Mouse (Mus musculus): Measurements from ENCODE around the gene Akap11. TPM values are rescaled to one million over a fixed set of nuclear protein-coding genes. Genes with fewer than 3 reads are reported as not detected.
"Not testable (repeated sequence)": the region's sequence is repeated elsewhere in the genome, so short reads cannot be mapped to it uniquely, and the experiment has no call there.

Gene Akap11
- polyA plus RNA-seq, 1 experiment, result 1.6 TPM

GRCm38 (mm10) chr14:78563211-78563610, 26.6 kb upstream of the Akap11 start:
- Histone ChIP-seq H3K4me3 (ENCODE audit: low read depth, low read length) (no peak overlapping the region), H3K27ac (ENCODE audit: insufficient read depth, low read depth, low read length) (no peak overlapping the region), H3K36me3 (ENCODE audit: control insufficient read depth, insufficient read depth, low read length) (no peaks in the 10 kb centered on the region), H3K4me1 (ENCODE audit: control insufficient read depth, insufficient read depth, insufficient read length, low read length) (no peaks in the 10 kb centered on the region), H3K27me3 (ENCODE audit: control insufficient read depth, insufficient read depth, low read length) (no peaks in the 10 kb centered on the region)
- WGBS, result 83% methylated on average over 7 of the region's 7 CpGs
- no peak for TF ChIP-seq POLR2A (IDR thresholded peaks at IDR 0.05; ENCODE audit: low read depth, low read length)
- TF ChIP-seq CTCF (IDR thresholded peaks at IDR 0.05; ENCODE audit: extremely low read depth, insufficient read length, insufficient replicate concordance, low read depth, low read length), result no peak

GRCm38 (mm10) chr14:78562121-78562520, 25.5 kb upstream of the Akap11 start:
- no peak overlapping the region for H3K4me3 ChIP-seq (ENCODE audit: low read depth, low read length)
- H3K4me1 ChIP-seq (ENCODE audit: control insufficient read depth, insufficient read depth, insufficient read length, low read length), result no peaks in the 10 kb centered on the region
- no peaks in the 10 kb centered on the region for H3K27me3 ChIP-seq (ENCODE audit: control insufficient read depth, insufficient read depth, low read length)
- no peak overlapping the region for H3K27ac ChIP-seq (ENCODE audit: insufficient read depth, low read depth, low read length)
- H3K36me3 ChIP-seq (ENCODE audit: control insufficient read depth, insufficient read depth, low read length), result no peaks in the 10 kb centered on the region
- TF ChIP-seq CTCF (IDR thresholded peaks at IDR 0.05; ENCODE audit: extremely low read depth, insufficient read length, insufficient replicate concordance, low read depth, low read length) (no peak), POLR2A (IDR thresholded peaks at IDR 0.05; ENCODE audit: low read depth, low read length) (no peak)
- WGBS, result 69% methylated on average over 4 of the region's 4 CpGs

- TF ChIP-seq CTCF (IDR thresholded peaks at IDR 0.05; ENCODE audit: extremely low read depth, insufficient read length, insufficient replicate concordance, low read depth, low read length), result no peak
- TF ChIP-seq POLR2A (IDR thresholded peaks at IDR 0.05; ENCODE audit: low read depth, low read length), result no peak
- WGBS, result 68% methylated on average over 8 of the region's 8 CpGs
Observed at GRCm38 (mm10) chr14:78559042-78559441, 22.4 kb upstream of the Akap11 start.

GRCm38 (mm10) chr14:78554830-78555229, 18.2 kb upstream of the Akap11 start:
- H3K4me3 ChIP-seq (ENCODE audit: low read depth, low read length); H3K4me1 ChIP-seq (ENCODE audit: control insufficient read depth, insufficient read depth, insufficient read length, low read length); H3K27me3 ChIP-seq (ENCODE audit: control insufficient read depth, insufficient read depth, low read length); H3K36me3 ChIP-seq (ENCODE audit: control insufficient read depth, insufficient read depth, low read length); H3K27ac ChIP-seq (ENCODE audit: insufficient read depth, low read depth, low read length): not testable (repeated sequence)
- 78% methylated on average over 3 of the region's 3 CpGs for WGBS

More at GRCm38 (mm10) chr14:78559042-78559441, 22.4 kb upstream of the Akap11 start:
- Histone ChIP-seq H3K4me3 (ENCODE audit: low read depth, low read length) (no peak overlapping the region), H3K4me1 (ENCODE audit: control insufficient read depth, insufficient read depth, insufficient read length, low read length) (no peaks in the 10 kb centered on the region), H3K27me3 (ENCODE audit: control insufficient read depth, insufficient read depth, low read length) (no peaks in the 10 kb centered on the region), H3K27ac (ENCODE audit: insufficient read depth, low read depth, low read length) (no peak overlapping the region), H3K36me3 (ENCODE audit: control insufficient read depth, insufficient read depth, low read length) (no peaks in the 10 kb centered on the region)

GRCm38 (mm10) chr14:78553661-78554060, 17.1 kb upstream of the Akap11 start:
- H3K4me1 ChIP-seq (ENCODE audit: control insufficient read depth, insufficient read depth, insufficient read length, low read length), result no peaks in the 10 kb centered on the region
- H3K4me3 ChIP-seq (ENCODE audit: low read depth, low read length), result no peak overlapping the region
- no peaks in the 10 kb centered on the region for H3K36me3 ChIP-seq (ENCODE audit: control insufficient read depth, insufficient read depth, low read length)
- no peak for TF ChIP-seq CTCF (IDR thresholded peaks at IDR 0.05; ENCODE audit: extremely low read depth, insufficient read length, insufficient replicate concordance, low read depth, low read length)
- no peak for TF ChIP-seq POLR2A (IDR thresholded peaks at IDR 0.05; ENCODE audit: low read depth, low read length)
- H3K27ac ChIP-seq (ENCODE audit: insufficient read depth, low read depth, low read length), result no peak overlapping the region
- H3K27me3 ChIP-seq (ENCODE audit: control insufficient read depth, insufficient read depth, low read length), result no peaks in the 10 kb centered on the region
- 94% methylated on average over 6 of the region's 6 CpGs for WGBS

GRCm38 (mm10) chr14:78548807-78549206, 12.2 kb upstream of the Akap11 start:
- H3K27ac ChIP-seq (ENCODE audit: insufficient read depth, low read depth, low read length), result no peak overlapping the region
- H3K36me3 ChIP-seq (ENCODE audit: control insufficient read depth, insufficient read depth, low read length), result no peaks in the 10 kb centered on the region
- no peak overlapping the region for H3K4me3 ChIP-seq (ENCODE audit: low read depth, low read length)
- 74% methylated on average over 6 of the region's 6 CpGs for WGBS
- TF ChIP-seq CTCF (IDR thresholded peaks at IDR 0.05; ENCODE audit: extremely low read depth, insufficient read length, insufficient replicate concordance, low read depth, low read length), result no peak
- TF ChIP-seq POLR2A (IDR thresholded peaks at IDR 0.05; ENCODE audit: low read depth, low read length), result no peak
- H3K4me1 ChIP-seq (ENCODE audit: control insufficient read depth, insufficient read depth, insufficient read length, low read length), result no peaks in the 10 kb centered on the region
- no peaks in the 10 kb centered on the region for H3K27me3 ChIP-seq (ENCODE audit: control insufficient read depth, insufficient read depth, low read length)

GRCm38 (mm10) chr14:78541319-78541718, 4.7 kb upstream of the Akap11 start:
- Histone ChIP-seq H3K27me3 (ENCODE audit: control insufficient read depth, insufficient read depth, low read length) (no peaks in the 10 kb centered on the region), H3K36me3 (ENCODE audit: control insufficient read depth, insufficient read depth, low read length) (no peaks in the 10 kb centered on the region), H3K4me3 (ENCODE audit: low read depth, low read length) (no peak overlapping the region), H3K27ac (ENCODE audit: insufficient read depth, low read depth, low read length) (no peak overlapping the region), H3K4me1 (ENCODE audit: control insufficient read depth, insufficient read depth, insufficient read length, low read length) (peaks cover 5% of the 10 kb centered on the region; the same call in 1 of the 2 replicates)
- TF ChIP-seq CTCF (IDR thresholded peaks at IDR 0.05; ENCODE audit: extremely low read depth, insufficient read length, insufficient replicate concordance, low read depth, low read length) (no peak), POLR2A (IDR thresholded peaks at IDR 0.05; ENCODE audit: low read depth, low read length) (no peak)
- WGBS, result 74% methylated on average over 3 of the region's 3 CpGs

GRCm38 (mm10) chr14:78539821-78540220, 3.2 kb upstream of the Akap11 start:
- Histone ChIP-seq H3K36me3 (ENCODE audit: control insufficient read depth, insufficient read depth, low read length) (no peaks in the 10 kb centered on the region), H3K4me3 (ENCODE audit: low read depth, low read length) (no peak overlapping the region), H3K4me1 (ENCODE audit: control insufficient read depth, insufficient read depth, insufficient read length, low read length) (peaks cover 5% of the 10 kb centered on the region; the same call in 1 of the 2 replicates), H3K27ac (ENCODE audit: insufficient read depth, low read depth, low read length) (no peak overlapping the region), H3K27me3 (ENCODE audit: control insufficient read depth, insufficient read depth, low read length) (no peaks in the 10 kb centered on the region)
- 100% methylated on average over 1 of the region's 1 CpGs for whole genome bisulfite sequencing
- TF ChIP-seq CTCF (IDR thresholded peaks at IDR 0.05; ENCODE audit: extremely low read depth, insufficient read length, insufficient replicate concordance, low read depth, low read length), result no peak
- no peak for TF ChIP-seq POLR2A (IDR thresholded peaks at IDR 0.05; ENCODE audit: low read depth, low read length)
